Mouse (Mus musculus) liver, embryonic 14.5 days (tissue): ENCODE data around the gene Ldhal6b.

Experiments
- CTCF ChIP-seq: IDR thresholded peaks from 2 replicates; pipeline ENCODE4 v1.5.1; 2016; ENCODE audit warnings: antibody characterized with exemption, low read depth, control low read depth
- EP300 ChIP-seq: IDR thresholded peaks from 2 replicates; pipeline ENCODE4 v1.6.1; 2016; ENCODE audit warnings: antibody characterized with exemption, low read depth

DNA sequence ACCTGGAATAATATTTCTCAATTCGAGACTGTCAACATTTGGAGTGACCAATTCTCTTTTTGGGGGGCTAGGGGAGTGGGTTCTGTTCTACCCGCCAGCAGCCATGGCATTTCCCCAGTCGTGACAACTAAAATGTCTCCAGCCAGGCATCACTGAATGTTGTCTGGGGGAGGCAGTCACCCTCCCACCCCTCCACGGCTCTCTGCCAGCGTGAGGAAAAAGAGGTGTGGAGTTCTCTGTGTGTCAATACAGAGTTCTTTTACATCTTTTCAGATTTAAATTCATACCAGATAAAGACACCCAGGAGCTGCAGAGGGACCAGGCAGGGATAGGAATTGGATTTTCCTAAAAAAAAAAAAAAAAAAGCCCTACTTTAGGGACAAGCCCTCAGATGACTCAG lies 22.4 kb downstream of the Ldhal6b start:
- TF ChIP-seq CTCF: no peak
- no peak for TF ChIP-seq EP300
